Mouse (Mus musculus): Measurements from ENCODE around the gene Urgcp.

- no peak for TF ChIP-seq CTCF (conservative IDR thresholded peaks at IDR 0.05; ENCODE audit: insufficient read depth, insufficient read length, low read depth, low read length)
- no peak for TF ChIP-seq POLR2A (IDR thresholded peaks at IDR 0.05; ENCODE audit: low read depth, low read length)
Observed at GRCm38 (mm10) chr11:5805711-5806110, 43.5 kb upstream of the Urgcp start.

Measured in kidney, adult 2 months (tissue).